12 mouse cellular contexts compared by ENCODE assay signal in the genomic region with DNA sequence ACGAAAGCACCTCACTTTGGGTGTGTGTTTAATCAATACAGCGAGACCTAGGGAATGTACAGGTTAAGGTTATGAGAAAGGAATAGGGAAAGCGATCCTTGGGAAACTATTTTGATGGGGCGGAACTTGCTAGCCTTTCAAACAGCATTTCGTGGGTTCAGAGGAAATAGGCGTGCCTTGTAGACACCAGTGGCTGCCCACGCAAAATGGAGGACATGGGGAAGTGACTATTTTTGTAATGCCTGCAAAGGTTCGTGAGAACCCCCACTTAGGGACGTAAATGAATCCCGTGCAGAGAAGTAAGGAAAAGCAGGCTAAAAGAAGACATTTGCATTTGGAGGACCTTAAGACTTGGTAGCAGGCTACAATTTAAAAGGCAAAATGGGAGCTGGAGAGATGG.
DNase-seq lines count a peak whose midpoint lies in the region; ATAC-seq and TF ChIP-seq lines count a peak whose summit lies in the region.
"Had no signal": no experiment of that assay in that cellular context is flagged by ENCODE, and none has a peak within 500 bp of the region (broad histone marks: within the 10 kb centered on the region; RNA-seq: fewer than 3 reads in every experiment).

No protein-coding gene starts in this region.

- H3K9ac ChIP-seq in intestine, embryonic 14.5 days (ENCODE audit: low read length) = no peak overlapping the region
- no peak overlapping the region for H3K9ac ChIP-seq in intestine, postnatal 0 days (ENCODE audit: low read depth, low read length)
- H3K9ac ChIP-seq in hindbrain, embryonic 14.5 days = 0 out of 2 replicates have a peak overlapping the region, but pooled peaks have one; percentile 21
- 0 out of 2 replicates have a peak overlapping the region, but pooled peaks have one; percentile 24 for H3K9ac ChIP-seq in midbrain, postnatal 0 days (replicated peaks; ENCODE audit: low read length, poor library complexity, severe bottlenecking)

- no peaks in the 10 kb centered on the region for H3K4me1 ChIP-seq in intestine, embryonic 14.5 days (replicated peaks; ENCODE audit: control insufficient read depth, insufficient read depth, low read length)
- no peaks in the 10 kb centered on the region; the same call in 1 of the 2 replicates for H3K4me1 ChIP-seq in intestine, postnatal 0 days (replicated peaks; ENCODE audit: control insufficient read depth, insufficient read depth, low read length)
- H3K4me1 ChIP-seq in hindbrain, embryonic 14.5 days (replicated peaks; ENCODE audit: control insufficient read depth, insufficient read depth, low read length) = no peaks in the 10 kb centered on the region; the same call in 1 of the 2 replicates
- H3K4me1 ChIP-seq in midbrain, postnatal 0 days (ENCODE audit: insufficient read depth, low read length) = no peaks in the 10 kb centered on the region

- no peaks in the 10 kb centered on the region for H3K27me3 ChIP-seq in intestine, embryonic 14.5 days (replicated peaks; ENCODE audit: control insufficient read depth, insufficient read depth, low read length)
- no peaks in the 10 kb centered on the region for H3K27me3 ChIP-seq in intestine, postnatal 0 days (replicated peaks; ENCODE audit: control insufficient read depth, insufficient read depth, low read length)
- H3K27me3 ChIP-seq in hindbrain, embryonic 14.5 days (ENCODE audit: control insufficient read depth, insufficient read depth, low read length) = no peaks in the 10 kb centered on the region
- H3K27me3 ChIP-seq in midbrain, postnatal 0 days (ENCODE audit: insufficient read depth, low read length) = no peaks in the 10 kb centered on the region

- H3K4me2 ChIP-seq in intestine, embryonic 14.5 days (ENCODE audit: low read length) = peak overlapping the region; percentile 28
- H3K4me2 ChIP-seq in intestine, postnatal 0 days (replicated peaks; ENCODE audit: low read depth) = no peak overlapping the region
- H3K4me2 ChIP-seq in hindbrain, embryonic 14.5 days (replicated peaks) = peak overlapping the region; percentile 31
- H3K4me2 ChIP-seq in midbrain, postnatal 0 days (ENCODE audit: low read depth, low read length, poor library complexity, severe bottlenecking) = peak overlapping the region; percentile 24; the same call in 1 of the 2 replicates
- H3K4me2 ChIP-seq: liver, embryonic 11.5 days had no signal

- 59% methylated on average over 10 of the region's 10 CpGs for WGBS in intestine, embryonic 14.5 days
- WGBS in intestine, postnatal 0 days = 75% methylated on average over 10 of the region's 10 CpGs
- 79% methylated on average over 10 of the region's 10 CpGs for WGBS in hindbrain, embryonic 14.5 days
- WGBS in midbrain, postnatal 0 days = 73% methylated on average over 10 of the region's 10 CpGs

- peak overlapping the region; percentile 13; the same call in 1 of the 2 replicates for H3K4me3 ChIP-seq in intestine, embryonic 14.5 days (ENCODE audit: low read depth, low read length)
- H3K4me3 ChIP-seq in intestine, postnatal 0 days (ENCODE audit: low read depth, low read length) = no peak overlapping the region
- H3K4me3 ChIP-seq in hindbrain, embryonic 14.5 days (replicated peaks; ENCODE audit: low read length) = no peak overlapping the region
- no peak overlapping the region for H3K4me3 ChIP-seq in midbrain, postnatal 0 days (ENCODE audit: low read depth, low read length)
- H3K4me3 ChIP-seq: forebrain, embryonic 10.5 days had no signal

- H3K9me3 ChIP-seq in intestine, embryonic 14.5 days (ENCODE audit: control insufficient read depth, low read length) = no peaks in the 10 kb centered on the region
- no peaks in the 10 kb centered on the region for H3K9me3 ChIP-seq in intestine, postnatal 0 days (ENCODE audit: control insufficient read depth)
- H3K9me3 ChIP-seq in hindbrain, embryonic 14.5 days (ENCODE audit: control insufficient read depth, low read length) = no peaks in the 10 kb centered on the region
- H3K9me3 ChIP-seq in midbrain, postnatal 0 days (ENCODE audit: low read length) = no peaks in the 10 kb centered on the region
- H3K9me3 ChIP-seq: forebrain, embryonic 10.5 days had no signal

- intact Hi-C loops in heart, postnatal 36 days (cut with DNase I) = no loop called here

- no peak overlapping the region for H3K27ac ChIP-seq in intestine, embryonic 14.5 days (ENCODE audit: low read depth)
- no peak overlapping the region for H3K27ac ChIP-seq in intestine, postnatal 0 days (ENCODE audit: low read depth, low read length)
- H3K27ac ChIP-seq in hindbrain, embryonic 14.5 days = peak overlapping the region; percentile 74
- H3K27ac ChIP-seq in midbrain, postnatal 0 days (ENCODE audit: low read depth, low read length) = 0 out of 2 replicates have a peak overlapping the region, but pooled peaks have one; percentile 12
- H3K27ac ChIP-seq: forebrain, embryonic 10.5 days had no signal

- DNase-seq in intestine, embryonic 14.5 days (ENCODE audit: low spot score) = no peak
- DNase-seq in brain, adult 2 months (ENCODE audit: low read depth, low spot score) = peak; percentile 30
- no peak for DNase-seq in hindbrain, embryonic 14.5 days (ENCODE audit: low spot score)
- DNase-seq in midbrain, postnatal 0 days (ENCODE audit: low spot score) = no peak
- DNase-seq in cerebellum, postnatal 10 days = no peak
- DNase-seq in frontal cortex, postnatal 25 days (ENCODE audit: low spot score in 2 of 2) = no peak
- DNase-seq in heart, postnatal 36 days = no peak
- DNase-seq: gastrocnemius, postnatal 36 days; right cerebral cortex, postnatal 14 days had no signal

- H3K36me3 ChIP-seq in intestine, embryonic 14.5 days (ENCODE audit: control insufficient read depth, insufficient read depth, low read length) = no peaks in the 10 kb centered on the region
- no peaks in the 10 kb centered on the region for H3K36me3 ChIP-seq in intestine, postnatal 0 days (ENCODE audit: control insufficient read depth, insufficient read depth)
- H3K36me3 ChIP-seq in hindbrain, embryonic 14.5 days (replicated peaks; ENCODE audit: control insufficient read depth, insufficient read depth) = no peaks in the 10 kb centered on the region
- H3K36me3 ChIP-seq in midbrain, postnatal 0 days (ENCODE audit: insufficient read depth, low read length) = no peaks in the 10 kb centered on the region
- H3K36me3 ChIP-seq: forebrain, embryonic 10.5 days had no signal

- no peak for ATAC-seq in intestine, embryonic 14.5 days (replicated peaks; ENCODE audit: low FRiP score, low TSS enrichment, low read depth)
- ATAC-seq in intestine, postnatal 0 days = no peak
- ATAC-seq in hindbrain, embryonic 14.5 days (ENCODE audit: low FRiP score) = no peak
- ATAC-seq in midbrain, postnatal 0 days (ENCODE audit: low FRiP score) = no peak

- TF ChIP-seq CTCF in intestine, postnatal 0 days (IDR thresholded peaks at IDR 0.05; ENCODE audit: low read depth) = no peak
- TF ChIP-seq CTCF in midbrain, postnatal 0 days (IDR thresholded peaks at IDR 0.05) = no peak

Comparison
In these comparisons a context has a peak if more than half of its experiments do, and no peak if none do; other contexts are left out.
1. H3K27ac ChIP-seq: peak in hindbrain, embryonic 14.5 days (single experiment) and midbrain, postnatal 0 days (single experiment); none in intestine, embryonic 14.5 days (single experiment) and intestine, postnatal 0 days (single experiment).
2. H3K9ac ChIP-seq: peak in hindbrain, embryonic 14.5 days (single experiment) and midbrain, postnatal 0 days (single experiment); none in intestine, embryonic 14.5 days (single experiment) and intestine, postnatal 0 days (single experiment).